Mouse (Mus musculus) CH12.LX (cell line): ENCODE measurements around the gene Glra3. TPM values are rescaled to one million over a fixed set of nuclear protein-coding genes. Genes with fewer than 3 reads are reported as not detected.

Source experiments
- DNase-seq: peaks from one replicate; pipeline ENCODE4 v3.0.0-alpha.2; 2013; ENCODE audit errors: extremely low read depth
- H3K27ac ChIP-seq: 2 replicates; pipeline ENCODE4 v1.5.1; 2012; ENCODE audit warnings: low read depth, mild to moderate bottlenecking, control low read depth, moderate library complexity; ENCODE audit not compliant: insufficient read depth
- H3K27me3 ChIP-seq: replicated peaks from 2 replicates; pipeline ENCODE3; 2012; ENCODE audit warnings: inconsistent platforms
- H3K36me3 ChIP-seq, 2 experiments: replicated peaks in 1 of 2; 2 replicates each; pipeline versions ENCODE3 to v1.6.1; 2012; ENCODE audit warnings: inconsistent platforms in 1 of 2, low read length in 1 of 2, mild to moderate bottlenecking in 1 of 2, mixed read lengths in 1 of 2, moderate library complexity in 1 of 2; ENCODE audit not compliant: control insufficient read depth in 1 of 2, insufficient read depth in 1 of 2
- H3K4me1 ChIP-seq, 2 experiments: 2 replicates each; pipeline ENCODE4 v1.6.1; 2012; ENCODE audit warnings: inconsistent platforms in 1 of 2, moderate library complexity in 1 of 2; ENCODE audit not compliant: insufficient read depth in 2 of 2, control insufficient read depth in 1 of 2
- H3K4me2 ChIP-seq: 2 replicates; pipeline ENCODE4 v1.6.1; 2012; ENCODE audit warnings: low read depth, mild to moderate bottlenecking, control low read depth; ENCODE audit not compliant: poor library complexity, insufficient read depth, severe bottlenecking
- H3K4me3 ChIP-seq, 3 experiments: fragments of 150-350 bp in 1 of 3; sonication (generic) in 1 of 3; replicated peaks in 1 of 3; 2 replicates each; pipeline versions ENCODE3 to v1.5.1; 2011 to 2012; ENCODE audit warnings: low read depth in 2 of 3, low read length in 2 of 3, mild to moderate bottlenecking in 2 of 3, moderate library complexity in 2 of 3, control low read depth in 1 of 3, improper control_type of control experiment in 1 of 3, inconsistent platforms in 1 of 3, mixed read lengths in 1 of 3; ENCODE audit not compliant: poor library complexity in 1 of 3
- H3K79me2 ChIP-seq: replicated peaks from 2 replicates; pipeline ENCODE4 v1.6.1; 2012; ENCODE audit warnings: mild to moderate bottlenecking, moderate library complexity; ENCODE audit not compliant: control insufficient read depth, poor library complexity, insufficient read depth, severe bottlenecking; ENCODE audit errors: extremely low read depth
- H3K9ac ChIP-seq: 2 replicates; pipeline ENCODE4 v1.6.1; 2012; ENCODE audit warnings: low read depth, mild to moderate bottlenecking, control low read depth, moderate library complexity; ENCODE audit not compliant: insufficient read depth
- H3K9me3 ChIP-seq: replicated peaks from 2 replicates; pipeline ENCODE3; 2012; ENCODE audit warnings: low read length, inconsistent platforms, mixed read lengths
- BHLHE40 ChIP-seq: IDR thresholded peaks from 2 replicates; pipeline ENCODE4 v1.6.1; 2011; ENCODE audit warnings: mild to moderate bottlenecking, low read depth, low read length, improper control_type of control experiment
- CHD1 ChIP-seq: IDR thresholded peaks from 2 replicates; pipeline ENCODE4 v1.6.1; 2012; ENCODE audit warnings: low read depth, low read length, improper control_type of control experiment, inconsistent platforms
- CHD2 ChIP-seq: IDR thresholded peaks from 2 replicates; pipeline ENCODE4 v1.6.1; 2011; ENCODE audit warnings: low read length, improper control_type of control experiment
- CTCF ChIP-seq, 2 experiments: IDR thresholded peaks in 1 of 2; conservative IDR thresholded peaks in 1 of 2; 2 replicates each; pipeline ENCODE4 v1.5.1; 2011 to 2012; ENCODE audit warnings: low read depth in 2 of 2, low read length in 2 of 2, improper control_type of control experiment in 1 of 2, inconsistent platforms in 1 of 2, mild to moderate bottlenecking in 1 of 2, moderate library complexity in 1 of 2
- ELF1 ChIP-seq: IDR thresholded peaks from 2 replicates; pipeline ENCODE4 v1.6.1; 2014; ENCODE audit warnings: low read depth, mild to moderate bottlenecking, inconsistent platforms, low read length, improper control_type of control experiment
- EP300 ChIP-seq: IDR thresholded peaks from 2 replicates; pipeline ENCODE4 v1.6.1; 2011; ENCODE audit warnings: low read length, improper control_type of control experiment
- GABPA ChIP-seq: IDR thresholded peaks from 2 replicates; pipeline ENCODE4 v1.6.1; 2012; ENCODE audit warnings: low read depth, low read length, improper control_type of control experiment, inconsistent platforms; ENCODE audit not compliant: insufficient replicate concordance
- IRF4 ChIP-seq: IDR thresholded peaks from 2 replicates; pipeline ENCODE4 v1.6.1; 2014; ENCODE audit warnings: low read depth, mild to moderate bottlenecking, inconsistent platforms, low read length, improper control_type of control experiment
- JUN ChIP-seq: IDR thresholded peaks from 2 replicates; pipeline ENCODE4 v1.6.1; 2011; ENCODE audit warnings: low read depth, mild to moderate bottlenecking, low read length, improper control_type of control experiment, moderate library complexity; ENCODE audit not compliant: insufficient read depth
- JUND ChIP-seq: conservative IDR thresholded peaks from 2 replicates; pipeline ENCODE4 v1.6.1; 2011; ENCODE audit warnings: low read depth, low read length, improper control_type of control experiment
- MAFK ChIP-seq: IDR thresholded peaks from 2 replicates; pipeline ENCODE4 v1.6.1; 2011; ENCODE audit warnings: low read length, improper control_type of control experiment; ENCODE audit not compliant: insufficient replicate concordance
- MAZ ChIP-seq: IDR thresholded peaks from 2 replicates; pipeline ENCODE4 v1.6.1; 2012; ENCODE audit warnings: low read depth, mild to moderate bottlenecking, inconsistent platforms, low read length, improper control_type of control experiment, moderate library complexity
- MEF2A ChIP-seq: IDR thresholded peaks from 2 replicates; pipeline ENCODE4 v1.6.1; 2014; ENCODE audit warnings: low read depth, mild to moderate bottlenecking, inconsistent platforms, low read length, improper control_type of control experiment, borderline replicate concordance
- MXI1 ChIP-seq: IDR thresholded peaks from 2 replicates; pipeline ENCODE4 v1.6.1; 2011; ENCODE audit warnings: mild to moderate bottlenecking, low read depth, low read length, improper control_type of control experiment
- MYC ChIP-seq: IDR thresholded peaks from 2 replicates; pipeline ENCODE4 v1.6.1; 2011; ENCODE audit warnings: low read depth, mild to moderate bottlenecking, improper control_type of control experiment, low read length
- NELFE ChIP-seq: IDR thresholded peaks from 2 replicates; pipeline ENCODE4 v1.6.1; 2011; ENCODE audit warnings: low read depth, low read length, improper control_type of control experiment
- NRF1 ChIP-seq: IDR thresholded peaks from 2 replicates; pipeline ENCODE4 v1.6.1; 2014; ENCODE audit warnings: low read depth, mild to moderate bottlenecking, inconsistent platforms, low read length, improper control_type of control experiment, moderate library complexity
- POLR2A ChIP-seq: IDR thresholded peaks from 2 replicates; pipeline ENCODE4 v1.6.1; 2011; ENCODE audit warnings: low read depth, mild to moderate bottlenecking, improper control_type of control experiment, low read length
- POLR2AphosphoS2 ChIP-seq: IDR thresholded peaks from 2 replicates; pipeline ENCODE4 v1.6.1; 2011; ENCODE audit warnings: low read depth, low read length, improper control_type of control experiment
- RAD21 ChIP-seq: IDR thresholded peaks from 2 replicates; pipeline ENCODE4 v1.6.1; 2011; ENCODE audit warnings: low read depth, mild to moderate bottlenecking, low read length, improper control_type of control experiment, moderate library complexity
- RCOR1 ChIP-seq: conservative IDR thresholded peaks from 2 replicates; pipeline ENCODE4 v1.6.1; 2012; ENCODE audit warnings: low read depth, mild to moderate bottlenecking, inconsistent platforms, low read length, improper control_type of control experiment
- SIN3A ChIP-seq: IDR thresholded peaks from 2 replicates; pipeline ENCODE4 v1.6.1; 2012; ENCODE audit warnings: low read length, improper control_type of control experiment, inconsistent platforms
- TBP ChIP-seq: conservative IDR thresholded peaks from 2 replicates; pipeline ENCODE4 v1.6.1; 2011; ENCODE audit warnings: low read depth, low read length, improper control_type of control experiment
- UBTF ChIP-seq: IDR thresholded peaks from 2 replicates; pipeline ENCODE4 v1.6.1; 2012; ENCODE audit warnings: low read depth, mild to moderate bottlenecking, inconsistent platforms, low read length, improper control_type of control experiment, moderate library complexity
- USF1 ChIP-seq: IDR thresholded peaks from 2 replicates; pipeline ENCODE4 v1.6.1; 2014; ENCODE audit warnings: low read depth, mild to moderate bottlenecking, inconsistent platforms, low read length, improper control_type of control experiment
- ZKSCAN1 ChIP-seq: IDR thresholded peaks from 2 replicates; pipeline ENCODE4 v1.6.1; 2012; ENCODE audit warnings: low read depth, inconsistent platforms, low read length, improper control_type of control experiment, borderline replicate concordance
- ZMIZ1 ChIP-seq: IDR thresholded peaks from 2 replicates; pipeline ENCODE4 v1.6.1; 2012; ENCODE audit warnings: low read depth, mild to moderate bottlenecking, inconsistent platforms, low read length, improper control_type of control experiment
- ZNF384 ChIP-seq: IDR thresholded peaks from 2 replicates; pipeline ENCODE4 v1.6.1; 2012; ENCODE audit warnings: low read depth, low read length, improper control_type of control experiment, inconsistent platforms
- dilution Hi-C: fragments of 300-500 bp; cut with MboI; formaldehyde crosslinking; loops from 2 replicates; pipeline ENCODE4 v1.14.3; 2020; ENCODE audit warnings: low sequenced_read_pairs; ENCODE audit not compliant: extremely low pct_unique_long_range_greater_than_20kb, extremely low pct_ligation_motif_present
- in situ Hi-C: fragments of 300-500 bp; cut with MboI; formaldehyde crosslinking; loops from 3 replicates; pipeline ENCODE4 v1.14.3; 2019; ENCODE audit warnings: low sequenced_read_pairs, low pct_ligation_motif_present, low pct_unique_long_range_greater_than_20kb, mixed read lengths
- polyA plus RNA-seq: library from polyadenylated mRNA; unstranded; fragments of >175 nt; gene quantifications from 2 replicates; pipeline ENCODE4 v1.2.1, GENCODE M21; 2012; ENCODE audit warnings: low read depth; ENCODE audit not compliant: insufficient read length
- total RNA-seq, 2 experiments: library from RNA; depleted of rRNA; stranded (reverse); fragments of 300-350 nt in 1 of 2; fragments of >200 nt in 1 of 2; gene quantifications; 2 replicates each; pipeline ENCODE4 v1.2.3; 2012 to 2014

The Glra3 gene
- total and polyA plus RNA-seq, 3 experiments, result not detected

GRCm38 (mm10) chr8:56083654-56084053 is 143.4 kb downstream of the Glra3 start:
- in situ Hi-C loops, result no loop called here
- Histone ChIP-seq H3K9me3 (peaks cover 6% of the 10 kb centered on the region), H3K4me3 (no peak overlapping the region), H3K4me2 (no peak overlapping the region), H3K79me2 (no peaks in the 10 kb centered on the region), H3K27me3 (no peaks in the 10 kb centered on the region), H3K9ac (no peak overlapping the region), H3K27ac (no peak overlapping the region), H3K4me1 (no peaks in the 10 kb centered on the region), H3K36me3 (no peaks in the 10 kb centered on the region)
- DNase-seq, result no peak
- TF ChIP-seq ZMIZ1, result no peak
- no peak for TF ChIP-seq NRF1
- no peak for TF ChIP-seq IRF4
- no peak for TF ChIP-seq MAFK
- no peak for TF ChIP-seq SIN3A
- TF ChIP-seq USF1, result no peak
- TF ChIP-seq JUND, result no peak
- no peak for TF ChIP-seq ZNF384
- TF ChIP-seq MYC, result no peak
- no peak for TF ChIP-seq NELFE
- TF ChIP-seq POLR2A, result no peak
- no peak for TF ChIP-seq CTCF (conservative IDR thresholded peaks at IDR 0.05 in 1 of 2, IDR thresholded peaks at IDR 0.05 in 1 of 2; ENCODE audit: low read depth in 2 of 2, low read length in 2 of 2)
- TF ChIP-seq RCOR1, result no peak
- no peak for TF ChIP-seq MXI1
- no peak for TF ChIP-seq RAD21
- no peak for TF ChIP-seq CHD2
- TF ChIP-seq ELF1, result no peak
- dilution Hi-C loops, result no loop called here

DNA sequence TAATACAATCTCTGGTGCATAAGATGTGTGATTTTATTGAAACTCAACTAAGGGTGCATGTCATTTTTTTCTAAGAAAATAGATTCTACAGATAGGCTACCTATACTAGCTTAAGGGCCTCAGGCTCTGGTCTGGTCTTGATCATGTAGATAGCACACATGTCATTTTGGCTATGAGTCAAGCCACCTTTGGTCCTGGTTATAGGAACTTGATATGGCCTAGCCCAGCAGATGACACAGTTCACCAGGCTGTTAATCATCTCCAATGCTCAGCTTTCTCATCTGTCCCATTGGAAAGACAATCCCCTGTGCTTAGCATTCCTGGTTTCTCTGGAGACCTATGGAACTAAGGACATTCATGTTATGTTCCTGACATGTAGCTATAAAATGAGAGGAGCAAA is 154.1 kb downstream of the Glra3 start:
- Histone ChIP-seq H3K27me3 (no peaks in the 10 kb centered on the region), H3K79me2 (no peaks in the 10 kb centered on the region), H3K4me3 (no peak overlapping the region), H3K27ac (no peak overlapping the region), H3K36me3 (no peaks in the 10 kb centered on the region), H3K9ac (no peak overlapping the region), H3K9me3 (peaks cover 11% of the 10 kb centered on the region), H3K4me2 (no peak overlapping the region), H3K4me1 (no peaks in the 10 kb centered on the region)
- dilution Hi-C loops, result no loop called here
- no peak for DNase-seq
- in situ Hi-C loops, result no loop called here
- no peak for TF ChIP-seq CHD2
- TF ChIP-seq MAFK, result no peak
- no peak for TF ChIP-seq BHLHE40
- no peak for TF ChIP-seq UBTF
- TF ChIP-seq MEF2A, result no peak
- TF ChIP-seq EP300, result no peak
- no peak for TF ChIP-seq MYC
- no peak for TF ChIP-seq USF1
- TF ChIP-seq CHD1, result no peak
- TF ChIP-seq TBP, result no peak
- TF ChIP-seq MAZ, result no peak
- no peak for TF ChIP-seq ZKSCAN1
- TF ChIP-seq POLR2AphosphoS2, result no peak
- no peak for TF ChIP-seq ZMIZ1
- TF ChIP-seq GABPA, result no peak
- no peak for TF ChIP-seq CTCF (conservative IDR thresholded peaks at IDR 0.05 in 1 of 2, IDR thresholded peaks at IDR 0.05 in 1 of 2; ENCODE audit: low read depth in 2 of 2, low read length in 2 of 2)
- no peak for TF ChIP-seq RCOR1
- no peak for TF ChIP-seq JUN
- TF ChIP-seq, all 38 proteins: peak for 0
